Mouse (Mus musculus): ENCODE data around the gene AA986860.

GRCm38 (mm10) chr1:130789512-130790451 lies 58.0 kb downstream of the AA986860 start:
- TF ChIP-seq CTCF (IDR thresholded peaks at IDR 0.05; ENCODE audit: low read depth) (no peak), EP300 (IDR thresholded peaks at IDR 0.05; ENCODE audit: low read depth) (no peak)

Data from liver, postnatal 0 days (tissue).